Mouse (Mus musculus) Muller cell, postnatal 12 days (primary cell): ENCODE data around the gene Ruvbl2.
A peak's percentile ranks its signal among the peaks of the same experiment; 100 is the strongest.
"Not testable (repeated sequence)": the region's sequence is repeated elsewhere in the genome, so short reads cannot be mapped to it uniquely, and the experiment has no call there.

Experiments
- DNase-seq: peaks from one replicate; pipeline ENCODE4 v3.0.0-alpha.2; 2015; ENCODE audit errors: inconsistent ontology term

Gene Ruvbl2

DNA sequence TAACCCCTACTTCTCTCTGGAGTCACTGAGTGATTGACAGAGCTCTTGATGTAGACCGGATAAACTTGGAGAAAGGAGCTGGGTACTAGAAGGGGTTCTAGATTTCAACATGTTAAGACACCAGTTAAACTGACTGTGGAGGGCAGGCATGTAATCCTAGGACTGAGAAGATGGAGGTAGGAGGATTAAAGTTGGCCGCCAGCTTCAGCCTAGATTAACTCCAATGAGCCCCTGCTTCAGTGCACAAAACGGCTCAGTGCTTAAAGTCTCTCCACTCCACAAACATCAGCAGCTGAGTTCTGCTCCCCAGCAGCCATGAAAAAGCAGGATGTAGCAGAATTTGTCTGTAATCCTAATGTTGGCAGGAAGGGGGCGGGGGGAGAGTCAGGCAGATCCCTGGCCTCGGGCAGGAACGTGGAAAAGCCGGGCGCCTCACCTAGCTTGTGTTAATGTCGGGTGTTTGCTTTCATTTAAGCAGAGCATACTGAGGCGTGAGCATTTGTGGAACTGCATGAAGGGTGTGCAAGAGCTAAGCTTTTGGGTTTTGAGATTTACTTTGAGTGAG lies 36.3 kb downstream of the Ruvbl2 start:
- no peak for DNase-seq

DNA sequence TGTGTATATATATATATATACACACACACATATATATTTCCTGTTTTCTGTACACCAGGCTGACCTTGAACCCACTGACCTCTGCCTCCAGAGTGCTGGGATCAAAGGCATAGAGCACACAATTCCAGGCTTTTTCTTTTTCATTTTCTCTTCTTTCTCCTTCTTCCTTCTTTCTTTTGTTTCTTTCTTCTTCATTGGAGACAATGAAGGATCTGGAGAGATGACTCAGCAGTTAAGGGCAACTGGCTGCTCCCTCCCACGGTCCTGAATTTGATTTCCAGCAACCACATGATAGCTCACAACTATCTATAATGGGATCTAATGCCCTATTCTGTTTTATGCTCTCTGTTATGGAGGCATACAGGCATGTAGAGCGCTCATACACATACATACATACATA lies 41.1 kb downstream of the Ruvbl2 start:
- DNase-seq: no peak

DNA sequence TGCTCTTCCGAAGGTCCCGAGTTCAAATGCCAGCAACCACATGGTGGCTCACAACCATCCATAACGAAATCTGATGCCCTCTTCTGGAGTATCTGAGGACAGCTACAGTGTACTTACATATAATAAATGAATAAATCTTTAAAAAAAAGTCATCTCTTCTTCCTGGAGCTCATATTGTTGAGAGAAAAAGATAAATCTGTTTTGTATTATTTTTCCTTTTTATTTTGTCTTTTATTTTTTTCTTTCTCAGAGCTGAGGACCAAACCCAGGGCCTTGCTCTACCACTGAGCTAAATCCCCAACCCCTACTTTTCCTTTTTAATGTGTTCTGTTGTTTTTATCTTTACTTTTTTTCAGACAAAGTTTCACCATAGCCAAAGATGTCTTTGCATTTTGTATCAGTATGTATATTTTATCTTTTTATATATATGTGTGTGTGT lies 41.5 kb downstream of the Ruvbl2 start:
- DNase-seq: not testable (repeated sequence)

DNA sequence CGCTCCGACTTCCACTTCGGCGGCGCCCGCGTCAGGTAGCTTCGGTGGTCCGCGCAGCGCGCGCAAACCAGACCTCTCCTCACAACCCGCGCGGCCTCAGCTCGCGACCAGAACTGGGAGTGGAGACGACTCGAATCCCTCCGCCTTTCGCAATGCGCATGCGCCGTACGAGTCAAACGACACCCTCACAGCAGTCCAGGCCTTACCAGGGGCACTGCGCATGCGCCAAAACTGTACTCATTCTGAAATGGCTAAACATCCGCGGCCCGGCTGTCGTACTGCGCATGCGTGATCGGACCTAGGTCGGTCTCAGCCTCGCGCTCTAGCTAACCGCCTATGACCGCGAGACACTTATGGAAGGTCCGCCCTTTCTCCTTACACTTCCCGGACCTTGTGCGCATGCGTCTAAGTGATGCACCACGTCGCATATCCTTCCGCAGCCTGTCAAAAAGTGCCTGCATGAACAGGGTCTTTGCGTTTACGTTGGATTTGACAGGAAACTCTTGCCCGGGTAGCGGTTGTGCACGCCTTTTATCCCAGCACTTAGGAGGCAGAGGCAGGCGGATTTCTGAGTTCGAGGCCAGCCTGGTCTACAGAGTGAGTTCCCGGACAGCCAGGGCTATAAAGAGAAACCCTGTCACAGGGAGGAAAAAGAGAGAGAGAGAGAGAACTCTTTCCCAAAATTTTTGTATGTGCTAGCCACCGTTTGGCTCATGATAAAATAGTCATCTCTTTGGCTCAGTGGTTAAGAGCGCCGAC lies 42.1 kb downstream of the Ruvbl2 start, which contains the start of gene Snrnp70:
Gene Snrnp70, minus strand, starts transcription at position 165 of the 759 bp plus-strand sequence.
- DNase-seq: peak; percentile 99

DNA sequence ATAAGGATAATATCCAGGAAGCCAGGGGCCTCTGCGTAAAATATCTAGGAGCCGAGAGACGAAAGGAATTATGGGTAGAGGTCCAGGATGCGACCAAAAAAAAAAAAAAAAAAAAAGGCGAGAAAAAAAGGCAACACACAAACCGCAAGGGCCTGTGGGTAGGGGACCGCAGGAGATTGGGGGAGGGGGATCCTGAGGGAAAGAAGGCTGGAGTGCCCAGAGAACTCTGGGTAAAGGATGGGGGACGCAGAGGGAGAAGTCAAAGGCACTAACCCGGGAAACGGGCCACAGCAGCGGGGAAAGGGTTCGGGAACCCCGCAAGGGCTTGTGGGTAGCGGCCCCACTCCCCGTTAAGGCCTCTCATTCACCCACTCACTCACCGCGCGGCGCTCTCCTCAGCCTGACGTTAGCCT lies 42.8 kb downstream of the Ruvbl2 start:
- no peak for DNase-seq

DNA sequence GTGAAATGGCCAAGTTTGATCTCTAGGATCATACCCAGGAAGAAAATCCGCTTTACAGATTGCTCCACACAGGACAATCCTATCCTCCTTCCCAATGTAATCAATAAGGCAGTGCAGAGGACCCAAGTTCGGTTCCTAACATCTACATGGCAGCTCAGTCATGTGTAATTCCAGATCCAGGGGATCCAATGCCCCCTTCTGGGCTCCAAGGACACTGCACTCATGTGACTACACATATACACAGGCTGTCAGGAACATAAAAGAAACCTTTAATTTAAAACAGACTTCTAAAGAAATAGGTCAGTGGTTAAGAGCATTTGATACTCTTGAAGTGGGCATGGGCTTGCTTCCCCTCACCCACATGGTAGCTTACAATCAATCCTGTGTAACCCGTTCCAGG lies 51.8 kb downstream of the Ruvbl2 start:
- no peak for DNase-seq

DNA sequence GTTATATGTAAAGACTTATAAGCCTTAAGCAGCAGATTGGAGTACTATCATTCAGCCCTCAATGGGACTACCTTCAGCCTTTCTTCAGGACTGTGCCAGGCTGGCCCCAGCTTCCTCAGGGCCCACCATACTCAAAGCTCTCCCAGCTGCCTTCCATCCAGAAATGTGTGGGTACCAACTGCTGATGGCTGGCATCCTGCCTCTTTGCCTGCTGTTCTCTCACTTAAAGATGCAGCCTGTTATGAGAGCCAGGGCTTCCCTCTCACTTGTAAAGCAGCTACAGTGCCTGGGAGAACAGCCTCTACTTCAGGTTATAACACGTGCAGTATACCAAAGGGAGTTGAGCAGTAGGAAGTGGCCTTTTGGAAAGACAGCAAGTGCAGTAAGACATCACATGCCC lies 61.8 kb downstream of the Ruvbl2 start:
- no peak for DNase-seq

DNA sequence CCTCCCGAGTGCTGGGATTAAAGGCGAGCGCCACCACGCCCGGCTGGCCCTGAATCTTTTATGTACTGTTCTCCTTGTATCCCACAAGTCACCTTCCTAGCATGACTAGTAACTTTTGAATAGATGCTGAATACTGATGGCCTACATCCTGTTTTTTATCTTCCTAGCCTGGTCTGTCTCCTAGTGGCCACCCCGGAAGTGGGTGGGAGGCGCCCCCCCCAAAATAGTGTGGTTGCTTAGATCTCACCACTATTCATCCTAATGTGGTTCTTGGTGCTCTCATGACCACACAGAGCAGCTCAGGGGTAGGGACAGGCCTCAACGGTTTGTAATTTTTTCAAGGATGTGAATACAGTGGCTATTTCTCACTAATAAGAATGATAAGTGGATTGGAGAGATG lies 63.3 kb downstream of the Ruvbl2 start:
- no peak for DNase-seq

DNA sequence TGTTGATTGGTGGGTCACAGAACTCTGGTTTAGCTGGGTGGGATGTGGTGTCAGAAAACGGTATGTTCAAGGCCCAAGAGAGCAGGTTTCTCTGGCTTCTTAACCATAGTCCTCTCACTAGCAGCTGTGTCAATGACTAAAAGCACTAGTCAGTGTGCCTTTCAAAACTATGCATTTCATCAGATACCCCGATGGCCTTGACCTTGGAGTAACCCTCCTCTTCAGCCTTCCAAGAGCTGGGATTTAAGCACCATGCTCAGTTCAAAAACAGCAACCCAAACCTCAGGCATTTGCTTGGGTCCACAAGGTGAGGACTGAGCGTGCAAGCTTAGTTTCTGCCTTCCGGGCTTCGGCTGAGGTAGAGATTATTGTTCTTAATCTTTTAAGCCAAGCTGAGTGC lies 65.5 kb downstream of the Ruvbl2 start:
- no peak for DNase-seq
